Mouse (Mus musculus) kidney, embryonic 14.5 days (tissue): ENCODE data around the gene 4933427D14Rik. TPM values are rescaled to one million over a fixed set of nuclear protein-coding genes. Genes with fewer than 3 reads are reported as not detected.

Experiments
- ATAC-seq: fragments of 200-750 bp; cut with Nextera tagmentation; 2 replicates; pipeline ENCODE4 v1.8.0; 2017; ENCODE audit warnings: moderate number of reproducible peaks, mild to moderate bottlenecking, moderate TSS enrichment, moderate library complexity; ENCODE audit not compliant: low FRiP score, low TSS enrichment
- H3K27ac ChIP-seq: fragments of 300-500 bp; sonication (generic); 2 replicates; pipeline ENCODE4 v1.5.1; 2014; ENCODE audit warnings: low read depth, mild to moderate bottlenecking, low read length, moderate library complexity, mixed read lengths
- H3K27me3 ChIP-seq: fragments of 300-500 bp; sonication (generic); 2 replicates; pipeline ENCODE4 v1.6.1; 2014; ENCODE audit warnings: mild to moderate bottlenecking, low read length; ENCODE audit not compliant: control insufficient read depth, insufficient read depth
- H3K36me3 ChIP-seq: fragments of 300-500 bp; sonication (generic); 2 replicates; pipeline ENCODE4 v1.6.1; 2014; ENCODE audit warnings: low read length, mixed read lengths; ENCODE audit not compliant: control insufficient read depth, insufficient read depth
- H3K4me1 ChIP-seq: fragments of 300-500 bp; sonication (generic); 2 replicates; pipeline ENCODE4 v1.6.1; 2014; ENCODE audit warnings: low read length, mixed read lengths; ENCODE audit not compliant: control insufficient read depth, insufficient read depth
- H3K4me2 ChIP-seq: fragments of 300-500 bp; sonication (generic); replicated peaks from 2 replicates; pipeline ENCODE4 v1.6.1; 2014; ENCODE audit warnings: low read depth, mild to moderate bottlenecking, low read length
- H3K4me3 ChIP-seq: fragments of 300-500 bp; sonication (generic); 2 replicates; pipeline ENCODE4 v1.5.1; 2014; ENCODE audit warnings: mild to moderate bottlenecking, low read length
- H3K9ac ChIP-seq: fragments of 300-500 bp; sonication (generic); 2 replicates; pipeline ENCODE4 v1.6.1; 2014; ENCODE audit warnings: low read depth, mild to moderate bottlenecking, low read length, moderate library complexity
- H3K9me3 ChIP-seq: fragments of 300-500 bp; sonication (generic); 2 replicates; pipeline ENCODE4 v1.6.1; 2016; ENCODE audit warnings: low read length; ENCODE audit not compliant: control insufficient read depth
- WGBS: fragments of 180-500 bp; shearing (Covaris S2); extraction: QIAGEN DNeasy Blood & Tissue Kit; methylation state at CpG from one replicate; pipeline ENCODE4 v1.1.7; 2014; 5-methylcytosine and 5-hydroxymethylcytosine counted together
- polyA plus RNA-seq: library from polyadenylated mRNA; unstranded; fragments of >200 nt; fragmentation: Nextera tagmentation; extraction: Ambion mirVana; gene quantifications from 2 replicates; pipeline ENCODE4 v1.2.1, GENCODE M21; 2014

The 4933427D14Rik gene
- polyA plus RNA-seq, 1 experiment from 2014 or later = 18.1 TPM

DNA sequence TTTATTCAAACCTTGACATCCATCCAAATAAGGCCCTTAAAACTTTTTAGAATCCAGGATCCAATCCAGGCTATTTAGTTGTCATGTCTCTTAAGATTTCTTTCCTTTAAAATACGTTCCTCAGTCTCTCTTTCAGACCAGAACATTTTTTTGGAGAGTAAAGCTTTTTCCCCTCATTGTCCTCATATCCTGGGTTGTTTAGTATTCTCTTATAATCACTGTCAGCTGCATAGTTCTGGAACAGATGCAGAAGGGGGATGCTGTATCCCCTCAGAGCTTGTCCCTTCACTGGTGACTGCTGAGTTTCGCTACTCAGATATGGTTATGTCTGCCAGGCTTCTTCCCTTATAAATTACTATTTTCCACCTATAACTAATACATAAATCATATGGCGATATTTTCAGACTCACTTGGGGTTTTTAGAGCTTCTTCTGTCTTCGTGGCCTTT, 51.3 kb downstream of the 4933427D14Rik start:
- WGBS = 87% methylated on average over 4 of the region's 4 CpGs
- no peak for ATAC-seq
- Histone ChIP-seq H3K27me3 (no peaks in the 10 kb centered on the region), H3K4me1 (0 out of 2 replicates have a peak, but pooled peaks cover 7% of the 10 kb centered on the region), H3K4me3 (no peak overlapping the region), H3K4me2 (no peak overlapping the region), H3K27ac (no peak overlapping the region), H3K9ac (no peak overlapping the region), H3K36me3 (peaks cover 41% of the 10 kb centered on the region), H3K9me3 (no peaks in the 10 kb centered on the region)

- WGBS = 86% methylated on average over 11 of the region's 11 CpGs
- Histone ChIP-seq H3K36me3 (peaks cover 41% of the 10 kb centered on the region), H3K4me3 (no peak overlapping the region), H3K9me3 (no peaks in the 10 kb centered on the region), H3K4me2 (no peak overlapping the region), H3K9ac (no peak overlapping the region), H3K4me1 (0 out of 2 replicates have a peak, but pooled peaks cover 10% of the 10 kb centered on the region), H3K27ac (no peak overlapping the region), H3K27me3 (no peaks in the 10 kb centered on the region)
- no peak for ATAC-seq
These were observed 51.9 kb downstream of the 4933427D14Rik start for GRCm38 (mm10) chr11:72155186-72155980.

GRCm38 (mm10) chr11:72153122-72153862, 54.0 kb downstream of the 4933427D14Rik start:
- 69% methylated on average over 12 of the region's 12 CpGs for WGBS
- ATAC-seq = peak; percentile 71; the same call in 1 of the 2 replicates
- Histone ChIP-seq H3K9ac (no peak overlapping the region), H3K4me3 (no peak overlapping the region), H3K4me2 (no peak overlapping the region), H3K4me1 (0 out of 2 replicates have a peak, but pooled peaks cover 10% of the 10 kb centered on the region), H3K9me3 (no peaks in the 10 kb centered on the region), H3K36me3 (peaks cover 26% of the 10 kb centered on the region), H3K27ac (no peak overlapping the region), H3K27me3 (no peaks in the 10 kb centered on the region)

DNA sequence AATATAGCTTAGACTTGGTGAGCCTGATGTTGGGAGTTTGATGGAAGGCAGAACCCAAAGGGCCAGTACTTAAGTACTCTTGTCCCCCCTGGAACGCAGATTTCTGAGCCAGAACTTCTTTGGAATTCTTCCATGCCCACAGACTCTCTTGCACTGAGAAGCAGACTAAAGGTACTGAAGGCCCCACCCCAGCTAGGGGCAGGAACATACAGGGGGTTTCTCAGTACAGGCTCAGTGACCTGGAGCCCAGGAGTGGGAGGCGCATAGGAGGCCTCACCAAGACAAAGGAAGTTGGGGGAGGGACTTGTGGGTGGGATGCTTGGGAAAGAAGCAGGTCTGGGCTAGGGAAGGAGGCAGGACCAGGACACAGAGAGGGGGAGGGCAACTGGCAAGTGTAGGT, 56.1 kb downstream of the 4933427D14Rik start:
- peak; percentile 73 for ATAC-seq
- Histone ChIP-seq H3K27ac (no peak overlapping the region), H3K4me3 (no peak overlapping the region), H3K4me2 (no peak overlapping the region), H3K4me1 (0 out of 2 replicates have a peak, but pooled peaks cover 10% of the 10 kb centered on the region), H3K9me3 (no peaks in the 10 kb centered on the region), H3K36me3 (peaks cover 21% of the 10 kb centered on the region), H3K27me3 (no peaks in the 10 kb centered on the region), H3K9ac (no peak overlapping the region)
- 48% methylated on average over 2 of the region's 2 CpGs for WGBS

DNA sequence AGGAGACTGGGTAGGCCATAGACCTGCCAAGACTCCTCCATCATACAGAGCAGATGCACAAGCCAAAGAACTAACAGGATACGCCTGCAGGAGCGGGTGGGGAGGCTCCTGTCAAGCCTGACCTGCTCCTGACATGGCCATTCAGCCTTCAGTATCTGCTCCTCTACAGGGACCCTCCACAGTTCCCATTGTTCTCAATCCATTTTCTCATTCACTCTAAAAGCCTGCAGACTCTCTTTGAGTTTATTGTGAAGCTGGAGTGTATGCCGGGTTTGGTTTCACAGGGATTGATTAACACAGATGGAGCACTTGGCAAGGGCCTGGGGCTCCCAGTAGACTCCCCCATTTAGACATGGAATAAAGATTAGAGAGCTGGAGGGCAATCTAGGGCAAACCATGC, 59.3 kb downstream of the 4933427D14Rik start:
- ATAC-seq = no peak
- Histone ChIP-seq H3K36me3 (peaks cover 1% of the 10 kb centered on the region; the same call in 1 of the 2 replicates), H3K4me2 (no peak overlapping the region), H3K9me3 (no peaks in the 10 kb centered on the region), H3K27ac (no peak overlapping the region), H3K4me1 (0 out of 2 replicates have a peak, but pooled peaks cover 10% of the 10 kb centered on the region), H3K4me3 (no peak overlapping the region), H3K27me3 (0 out of 2 replicates have a peak, but pooled peaks cover 2% of the 10 kb centered on the region), H3K9ac (no peak overlapping the region)
- WGBS = 41% methylated on average over 3 of the region's 3 CpGs

DNA sequence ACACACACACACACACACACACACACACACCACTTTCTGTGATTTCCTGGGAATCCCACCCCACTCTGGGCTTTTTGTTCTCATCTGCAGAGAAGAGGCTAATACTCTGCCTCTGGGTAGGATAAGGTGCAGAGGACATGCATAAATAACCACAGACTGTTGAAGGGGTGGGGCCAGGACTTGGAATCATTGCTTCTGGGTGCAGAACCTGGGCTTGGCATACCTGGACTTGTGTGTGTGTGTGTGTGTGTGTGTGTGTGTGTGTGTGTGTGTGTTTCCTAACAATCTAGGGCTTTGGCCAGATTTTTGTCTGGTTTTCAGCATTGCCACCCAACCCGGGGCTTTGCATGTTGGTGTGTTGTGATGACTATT, 61.4 kb downstream of the 4933427D14Rik start:
- Histone ChIP-seq H3K4me1 (0 out of 2 replicates have a peak, but pooled peaks cover 2% of the 10 kb centered on the region), H3K9ac (no peak overlapping the region), H3K27me3 (0 out of 2 replicates have a peak, but pooled peaks cover 2% of the 10 kb centered on the region), H3K27ac (no peak overlapping the region), H3K9me3 (no peaks in the 10 kb centered on the region), H3K4me2 (no peak overlapping the region), H3K36me3 (no peaks in the 10 kb centered on the region), H3K4me3 (no peak overlapping the region)
- ATAC-seq = no peak
- 71% methylated on average over 1 of the region's 1 CpGs for WGBS

GRCm38 (mm10) chr11:72145182-72145876, 61.9 kb downstream of the 4933427D14Rik start:
- Histone ChIP-seq H3K4me2 (no peak overlapping the region), H3K36me3 (no peaks in the 10 kb centered on the region), H3K4me3 (no peak overlapping the region), H3K27me3 (0 out of 2 replicates have a peak, but pooled peaks cover 2% of the 10 kb centered on the region), H3K9ac (no peak overlapping the region), H3K27ac (no peak overlapping the region), H3K9me3 (no peaks in the 10 kb centered on the region), H3K4me1 (no peaks in the 10 kb centered on the region)
- ATAC-seq = peak; percentile 60; the same call in 1 of the 2 replicates
- 18% methylated on average over 2 of the region's 2 CpGs for WGBS

GRCm38 (mm10) chr11:72142889-72143288, 64.4 kb downstream of the 4933427D14Rik start:
- 52% methylated on average over 10 of the region's 10 CpGs for WGBS
- ATAC-seq = no peak
- H3K9me3 ChIP-seq = no peaks in the 10 kb centered on the region
- no peak overlapping the region for H3K4me2 ChIP-seq
- no peak overlapping the region for H3K27ac ChIP-seq
- no peak overlapping the region for H3K9ac ChIP-seq
- 0 out of 2 replicates have a peak, but pooled peaks cover 2% of the 10 kb centered on the region for H3K27me3 ChIP-seq
- H3K36me3 ChIP-seq = no peaks in the 10 kb centered on the region
- H3K4me3 ChIP-seq = no peak overlapping the region
- no peaks in the 10 kb centered on the region for H3K4me1 ChIP-seq
